Mouse (Mus musculus): ENCODE results near the gene Gpr160. TPM values are rescaled to one million over a fixed set of nuclear protein-coding genes. Genes with fewer than 3 reads are reported as not detected.

Gpr160 gene
- total and polyA plus RNA-seq, 3 experiments, result 0.70 to 1.2 (median 1.0) TPM

DNA sequence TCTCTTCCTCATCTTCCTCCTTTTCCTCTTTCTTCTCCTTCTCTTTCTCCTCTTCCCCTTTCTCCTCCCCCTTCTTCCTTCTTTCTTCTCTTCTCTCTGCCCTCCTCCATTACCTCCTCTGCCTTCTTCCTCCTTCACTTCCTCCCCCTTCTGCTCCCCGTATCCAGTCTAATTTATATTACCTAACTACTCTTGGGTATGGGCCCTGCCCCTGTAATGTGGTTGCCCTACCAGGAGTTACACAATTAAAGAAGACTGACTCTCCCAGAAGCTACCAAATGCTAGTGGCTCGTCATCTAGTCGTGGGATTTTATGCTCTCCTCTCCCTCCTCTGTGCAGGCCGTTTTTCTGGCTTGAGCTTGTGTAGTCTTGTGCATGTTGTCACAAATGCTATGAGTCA is 5.0 kb downstream of the Gpr160 start:
- DNase-seq (ENCODE audit: extremely low read depth), result no peak
- Histone ChIP-seq H3K36me3 (replicated peaks in 1 of 2; ENCODE audit: control insufficient read depth in 1 of 2, insufficient read depth in 1 of 2, low read length in 1 of 2) (no peaks in the 10 kb centered on the region), H3K27me3 (replicated peaks) (peaks cover 10% of the 10 kb centered on the region), H3K9ac (ENCODE audit: insufficient read depth, low read depth) (no peak overlapping the region), H3K79me2 (replicated peaks; ENCODE audit: control insufficient read depth, extremely low read depth, insufficient read depth, poor library complexity, severe bottlenecking) (no peaks in the 10 kb centered on the region), H3K4me2 (ENCODE audit: insufficient read depth, low read depth, poor library complexity, severe bottlenecking) (no peak overlapping the region), H3K9me3 (replicated peaks; ENCODE audit: low read length) (no peaks in the 10 kb centered on the region), H3K4me1 (ENCODE audit: control insufficient read depth in 1 of 2, insufficient read depth in 2 of 2) (peaks cover 14 to 26% of the 10 kb centered on the region in 2 experiments), H3K4me3 (replicated peaks in 1 of 3; ENCODE audit: low read depth in 2 of 3, low read length in 2 of 3, poor library complexity in 1 of 3) (no peak overlapping the region), H3K27ac (ENCODE audit: insufficient read depth, low read depth) (no peak overlapping the region)
- TF ChIP-seq NELFE (IDR thresholded peaks at IDR 0.05; ENCODE audit: low read depth, low read length) (no peak), ZNF384 (IDR thresholded peaks at IDR 0.05; ENCODE audit: low read depth, low read length) (no peak), ZMIZ1 (IDR thresholded peaks at IDR 0.05; ENCODE audit: low read depth, low read length) (no peak), RAD21 (IDR thresholded peaks at IDR 0.05; ENCODE audit: low read depth, low read length) (no peak), CHD2 (IDR thresholded peaks at IDR 0.05; ENCODE audit: low read length) (no peak), CHD1 (IDR thresholded peaks at IDR 0.05; ENCODE audit: low read depth, low read length) (no peak), IRF4 (IDR thresholded peaks at IDR 0.05; ENCODE audit: low read depth, low read length) (no peak), MXI1 (IDR thresholded peaks at IDR 0.05; ENCODE audit: low read depth, low read length) (no peak), ZKSCAN1 (IDR thresholded peaks at IDR 0.05; ENCODE audit: borderline replicate concordance, low read depth, low read length) (no peak), POLR2AphosphoS2 (IDR thresholded peaks at IDR 0.05; ENCODE audit: low read depth, low read length) (no peak), JUN (IDR thresholded peaks at IDR 0.05; ENCODE audit: insufficient read depth, low read depth, low read length) (no peak), MAX (IDR thresholded peaks at IDR 0.05; ENCODE audit: low read length) (no peak), PAX5 (IDR thresholded peaks at IDR 0.05; ENCODE audit: low read length) (no peak), MEF2A (IDR thresholded peaks at IDR 0.05; ENCODE audit: borderline replicate concordance, low read depth, low read length) (no peak), POLR2A (IDR thresholded peaks at IDR 0.05; ENCODE audit: low read depth, low read length) (no peak), TCF12 (IDR thresholded peaks at IDR 0.05; ENCODE audit: low read depth, low read length) (no peak), MAZ (IDR thresholded peaks at IDR 0.05; ENCODE audit: low read depth, low read length) (no peak), BHLHE40 (IDR thresholded peaks at IDR 0.05; ENCODE audit: low read depth, low read length) (no peak), E2F4 (IDR thresholded peaks at IDR 0.05; ENCODE audit: insufficient replicate concordance, low read depth, low read length) (no peak)
- dilution Hi-C loops (cut with MboI; ENCODE audit: extremely low pct_ligation_motif_present, extremely low pct_unique_long_range_greater_than_20kb, low sequenced_read_pairs) (no loop called here), in situ Hi-C loops (cut with MboI; ENCODE audit: low pct_ligation_motif_present, low pct_unique_long_range_greater_than_20kb, low sequenced_read_pairs) (loop anchor here (25.0 kb wide), 2 partner anchors 102 to 277 kb away; partner anchors contain the start of genes Cldn11 and Phc3)

DNA sequence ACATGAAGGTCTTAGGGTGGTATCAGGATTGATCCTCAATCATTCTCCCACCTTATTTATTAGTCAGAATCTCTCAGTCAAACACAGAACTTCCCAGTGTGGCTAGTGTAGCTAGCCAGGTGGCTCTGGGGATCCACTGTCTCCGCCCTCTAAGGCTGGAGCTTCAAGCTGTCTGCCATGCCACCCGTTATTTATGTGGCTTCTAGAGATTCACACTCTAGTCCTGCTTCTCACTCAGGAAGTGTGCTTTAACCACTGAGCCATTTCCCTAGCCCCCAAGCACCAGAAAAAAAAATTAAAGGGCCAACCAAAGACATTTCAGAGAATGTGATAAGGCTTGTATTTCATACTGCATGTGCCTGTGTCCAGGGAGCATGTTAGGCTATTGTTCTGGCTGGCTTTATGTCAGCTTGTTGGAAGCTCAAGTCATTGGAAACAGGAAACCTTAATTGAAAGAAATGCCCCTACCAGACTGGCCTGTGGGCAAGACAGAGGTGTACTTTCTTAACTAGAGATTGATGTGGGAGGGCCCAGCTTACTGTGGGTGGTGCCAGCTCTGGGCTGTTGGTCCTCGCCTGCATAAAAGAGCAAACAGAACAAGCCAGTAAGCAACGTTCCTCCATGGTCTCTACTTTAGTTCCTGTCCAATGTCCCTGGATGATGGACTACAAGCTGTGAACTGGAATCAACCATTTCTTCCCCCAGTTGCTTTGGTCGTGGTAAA is 8.1 kb downstream of the Gpr160 start:
- peak; percentile 14 for DNase-seq (ENCODE audit: extremely low read depth)
- dilution Hi-C loops (cut with MboI; ENCODE audit: extremely low pct_ligation_motif_present, extremely low pct_unique_long_range_greater_than_20kb, low sequenced_read_pairs), result no loop called here
- in situ Hi-C loops (cut with MboI; ENCODE audit: low pct_ligation_motif_present, low pct_unique_long_range_greater_than_20kb, low sequenced_read_pairs), result loop anchor here (25.0 kb wide), 2 partner anchors 98 to 273 kb away; partner anchors contain the start of genes Cldn11 and Phc3
- H3K9me3 ChIP-seq (replicated peaks; ENCODE audit: low read length), result no peaks in the 10 kb centered on the region
- no peak overlapping the region for H3K27ac ChIP-seq (ENCODE audit: insufficient read depth, low read depth)
- H3K4me1 ChIP-seq (ENCODE audit: control insufficient read depth in 1 of 2, insufficient read depth in 2 of 2), result peaks cover 23 to 29% of the 10 kb centered on the region in 2 experiments
- H3K9ac ChIP-seq (ENCODE audit: insufficient read depth, low read depth), result no peak overlapping the region
- no peak overlapping the region for H3K4me2 ChIP-seq (ENCODE audit: insufficient read depth, low read depth, poor library complexity, severe bottlenecking)
- no peaks in the 10 kb centered on the region for H3K36me3 ChIP-seq (replicated peaks in 1 of 2; ENCODE audit: control insufficient read depth in 1 of 2, insufficient read depth in 1 of 2, low read length in 1 of 2)
- H3K79me2 ChIP-seq (replicated peaks; ENCODE audit: control insufficient read depth, extremely low read depth, insufficient read depth, poor library complexity, severe bottlenecking), result no peaks in the 10 kb centered on the region
- H3K27me3 ChIP-seq (replicated peaks), result no peaks in the 10 kb centered on the region
- H3K4me3 ChIP-seq (replicated peaks in 1 of 3; ENCODE audit: low read depth in 2 of 3, low read length in 2 of 3, poor library complexity in 1 of 3), result no peak overlapping the region
- no peak for TF ChIP-seq USF2 (conservative IDR thresholded peaks at IDR 0.05; ENCODE audit: low read depth, low read length)
- no peak for TF ChIP-seq USF1 (IDR thresholded peaks at IDR 0.05; ENCODE audit: low read depth, low read length)
- TF ChIP-seq MYC (IDR thresholded peaks at IDR 0.05; ENCODE audit: low read depth, low read length), result no peak
- TF ChIP-seq ELF1 (IDR thresholded peaks at IDR 0.05; ENCODE audit: low read depth, low read length), result no peak
- no peak for TF ChIP-seq MAZ (IDR thresholded peaks at IDR 0.05; ENCODE audit: low read depth, low read length)
- no peak for TF ChIP-seq RCOR1 (conservative IDR thresholded peaks at IDR 0.05; ENCODE audit: low read depth, low read length)
- TF ChIP-seq TBP (conservative IDR thresholded peaks at IDR 0.05; ENCODE audit: low read depth, low read length), result no peak
- TF ChIP-seq CHD1 (IDR thresholded peaks at IDR 0.05; ENCODE audit: low read depth, low read length), result no peak
- no peak for TF ChIP-seq NRF1 (IDR thresholded peaks at IDR 0.05; ENCODE audit: low read depth, low read length)
- TF ChIP-seq ZC3H11A (IDR thresholded peaks at IDR 0.05; ENCODE audit: low read depth, low read length), result no peak
- TF ChIP-seq ZNF384 (IDR thresholded peaks at IDR 0.05; ENCODE audit: low read depth, low read length), result no peak
- TF ChIP-seq HCFC1 (IDR thresholded peaks at IDR 0.05; ENCODE audit: low read depth, low read length), result no peak
- no peak for TF ChIP-seq MXI1 (IDR thresholded peaks at IDR 0.05; ENCODE audit: low read depth, low read length)
- TF ChIP-seq BHLHE40 (IDR thresholded peaks at IDR 0.05; ENCODE audit: low read depth, low read length), result no peak
- TF ChIP-seq CTCF (conservative IDR thresholded peaks at IDR 0.05 in 1 of 2, IDR thresholded peaks at IDR 0.05 in 1 of 2; ENCODE audit: low read depth in 2 of 2, low read length in 2 of 2), result no peak
- TF ChIP-seq GABPA (IDR thresholded peaks at IDR 0.05; ENCODE audit: insufficient replicate concordance, low read depth, low read length), result no peak
- TF ChIP-seq EP300 (IDR thresholded peaks at IDR 0.05; ENCODE audit: low read length), result no peak
- no peak for TF ChIP-seq MAX (IDR thresholded peaks at IDR 0.05; ENCODE audit: low read length)

All from CH12.LX (cell line).